Mouse (Mus musculus) myocyte (in vitro differentiated cells): Measurements from ENCODE around the gene Iffo1.

ENCODE experiments used
- MYOD1 ChIP-seq, 3 experiments: IDR thresholded peaks; one replicate each; pipeline ENCODE4 v1.6.1; 2011; ENCODE audit warnings: control low read depth in 2 of 3, low read depth in 2 of 3, mild to moderate bottlenecking in 2 of 3, moderate library complexity in 1 of 3; ENCODE audit not compliant: insufficient read length in 2 of 3, control insufficient read depth in 1 of 3
- POLR2A ChIP-seq: IDR thresholded peaks from one replicate; pipeline ENCODE4 v1.6.1; 2011; ENCODE audit warnings: low read depth, mild to moderate bottlenecking, control low read depth, moderate library complexity; ENCODE audit not compliant: insufficient read length

- TF ChIP-seq MYOD1 (IDR thresholded peaks at IDR 0.05; ENCODE audit: control insufficient read depth in 1 of 3, insufficient read length in 2 of 3, low read depth in 2 of 3) = no peak
- no peak for TF ChIP-seq POLR2A
Measured at GRCm38 (mm10) chr6:125132470-125132869, 12.6 kb upstream of the Iffo1 start.
